Mouse (Mus musculus): Measurements from ENCODE around the gene Vmn1r157.
"Not testable (repeated sequence)": the region's sequence is repeated elsewhere in the genome, so short reads cannot be mapped to it uniquely, and the experiment has no call there.

DNA sequence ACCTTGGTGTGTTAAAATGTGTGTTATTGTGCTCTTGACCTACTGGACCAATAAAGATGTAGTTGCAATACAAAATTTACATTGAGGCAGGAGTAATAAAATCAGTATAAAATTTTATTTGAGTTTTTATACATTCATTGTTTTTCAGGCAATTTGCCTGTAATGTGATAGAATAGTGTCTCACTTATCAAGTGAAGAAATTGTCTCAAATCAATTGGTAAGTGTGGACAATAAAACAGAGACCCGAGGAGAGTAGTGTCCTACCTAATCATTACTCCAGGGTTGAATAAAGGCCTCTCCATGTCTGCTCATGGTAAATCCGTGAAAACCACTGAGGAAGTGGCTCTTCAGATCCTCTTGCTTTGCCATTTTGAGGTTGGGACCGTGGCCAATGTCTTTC lies at the start of gene Vmn1r157:
- not testable (repeated sequence) for TF ChIP-seq GATA1 (IDR thresholded peaks at IDR 0.05; ENCODE audit: borderline replicate concordance, low read length); FLI1 (IDR thresholded peaks at IDR 0.05; ENCODE audit: low read length)

Measured in megakaryocyte, embryonic 14.5 days (primary cell).